Mouse (Mus musculus): ENCODE data around the gene Emid1.

DNA sequence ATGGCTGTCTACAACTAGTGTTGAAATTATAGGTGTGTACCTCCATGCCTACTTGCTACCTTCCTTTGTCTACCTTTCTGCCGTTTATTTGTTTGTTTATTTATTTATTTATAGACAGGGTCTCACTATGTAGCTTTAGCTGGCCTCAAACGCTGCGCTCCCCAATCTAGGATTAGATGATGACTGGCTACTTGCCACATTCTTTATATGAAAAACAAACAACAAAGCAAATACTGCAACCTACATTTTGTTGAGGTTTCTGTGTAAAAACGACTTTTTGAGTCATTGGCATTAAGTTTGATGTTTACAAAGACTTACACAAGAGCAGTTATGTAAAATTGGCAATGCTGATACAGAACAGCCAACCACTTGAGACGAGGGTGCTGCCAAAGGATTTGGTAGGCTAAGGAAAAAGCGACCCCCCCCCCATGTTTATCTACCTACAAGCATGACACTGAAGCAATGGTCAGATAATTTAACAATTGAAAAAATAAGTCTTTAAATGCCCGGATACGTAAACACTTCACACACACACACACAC lies 55.5 kb downstream of the Emid1 start:
- TF ChIP-seq POLR2A (IDR thresholded peaks at IDR 0.05; ENCODE audit: low read depth, low read length) (no peak), CTCF (conservative IDR thresholded peaks at IDR 0.05 in 1 of 2, IDR thresholded peaks at IDR 0.05 in 1 of 2; ENCODE audit: low read depth in 2 of 2, low read length in 2 of 2) (no peak), MAX (IDR thresholded peaks at IDR 0.05; ENCODE audit: low read length) (no peak), CHD2 (IDR thresholded peaks at IDR 0.05; ENCODE audit: low read length) (no peak)
